Mouse (Mus musculus) neutrophil, adult 5-6 weeks (primary cell): ENCODE measurements around the gene Eno2. TPM values are rescaled to one million over a fixed set of nuclear protein-coding genes. Genes with fewer than 3 reads are reported as not detected.

ENCODE experiments used
- ATAC-seq: fragments of 151-379, 151-347 bp; 2 replicates; pipeline ENCODE4 v1.8.0; 2017; ENCODE audit warnings: mild to moderate bottlenecking, moderate TSS enrichment; ENCODE audit not compliant: insufficient number of reproducible peaks, poor library complexity, low FRiP score, severe bottlenecking; ENCODE audit errors: extremely low read depth
- total RNA-seq: library from RNA; stranded (forward); fragments of 200-1000 nt; gene quantifications from 2 replicates; pipeline ENCODE4 v1.2.3, GENCODE M21; 2017

Eno2 gene
- total RNA-seq, 1 experiment from 2014 or later = not detected

- ATAC-seq = no peak
Observed at GRCm38 (mm10) chr6:124744755-124745321, 24.6 kb downstream of the Eno2 start.

- ATAC-seq = no peak
Observed at GRCm38 (mm10) chr6:124743647-124744046, 25.8 kb downstream of the Eno2 start.

- ATAC-seq = no peak
Observed at GRCm38 (mm10) chr6:124742839-124743514, 26.5 kb downstream of the Eno2 start.

DNA sequence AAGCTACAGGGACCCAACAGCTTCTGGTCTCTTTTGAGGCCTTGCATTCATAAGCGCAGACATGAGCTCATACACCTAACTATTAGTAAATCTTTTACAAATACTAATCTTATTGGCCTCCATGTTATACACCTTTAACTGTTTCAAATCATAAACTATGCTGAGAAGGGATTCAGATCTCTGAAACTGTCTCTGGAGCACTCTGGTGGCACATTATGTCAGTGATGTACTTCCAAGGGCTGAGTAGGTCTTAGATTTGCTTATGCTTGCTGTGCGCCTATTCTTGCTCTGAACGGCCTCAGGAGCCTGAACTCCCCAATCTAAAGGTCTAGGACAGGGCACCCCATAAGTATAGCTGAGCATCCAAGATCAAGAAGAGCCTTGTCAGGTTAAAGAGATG is 27.6 kb downstream of the Eno2 start:
- no peak for ATAC-seq

DNA sequence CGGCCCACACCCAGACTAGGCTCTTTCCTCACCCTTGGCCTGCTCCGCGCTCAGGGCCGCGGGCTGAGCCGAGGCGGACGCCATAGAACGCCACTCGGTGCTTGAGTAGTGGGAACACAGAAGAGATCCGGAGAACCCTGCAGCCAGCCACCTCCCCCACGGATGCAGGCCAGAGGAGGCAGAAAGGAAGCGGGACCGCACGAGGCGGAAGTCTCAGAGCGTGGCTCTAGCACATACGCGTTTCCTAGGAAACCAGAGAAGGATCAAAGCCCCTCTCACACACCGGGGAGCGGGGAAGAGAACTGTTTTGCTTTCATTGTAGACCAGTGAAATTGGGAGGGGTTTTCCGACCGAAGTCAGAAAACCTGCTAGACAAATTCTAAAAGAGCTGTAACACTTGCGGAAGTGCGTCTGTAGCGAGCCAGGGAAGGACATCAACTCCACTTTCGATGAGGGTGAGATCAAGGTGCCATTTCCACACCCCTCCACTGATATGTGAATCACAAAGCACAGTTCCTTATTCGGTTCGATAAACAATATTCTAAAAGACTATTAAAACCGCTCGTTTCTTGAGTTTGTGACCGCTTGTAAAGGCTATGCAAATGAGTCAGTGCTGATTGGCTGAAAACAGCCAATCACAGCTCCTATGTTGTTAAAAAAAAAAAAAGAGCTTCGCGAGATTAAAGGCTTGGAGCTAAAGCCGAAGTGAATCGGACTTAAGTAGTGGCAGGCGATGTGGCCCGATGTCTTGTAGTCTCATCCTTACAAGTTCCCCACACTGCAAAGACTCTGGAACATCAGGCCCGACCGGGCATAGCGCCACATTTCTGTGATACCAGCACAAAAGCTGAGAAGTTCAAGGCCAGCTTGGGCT is 28.3 kb downstream of the Eno2 start, which contains the start of gene Grcc10:
Gene Grcc10 (minus strand): TSS at position 487 of the 874 bp plus-strand sequence.
- peak; percentile 60 for ATAC-seq

GRCm38 (mm10) chr6:124740211-124740887 is 29.1 kb downstream of the Eno2 start:
- peak; percentile 46 for ATAC-seq

DNA sequence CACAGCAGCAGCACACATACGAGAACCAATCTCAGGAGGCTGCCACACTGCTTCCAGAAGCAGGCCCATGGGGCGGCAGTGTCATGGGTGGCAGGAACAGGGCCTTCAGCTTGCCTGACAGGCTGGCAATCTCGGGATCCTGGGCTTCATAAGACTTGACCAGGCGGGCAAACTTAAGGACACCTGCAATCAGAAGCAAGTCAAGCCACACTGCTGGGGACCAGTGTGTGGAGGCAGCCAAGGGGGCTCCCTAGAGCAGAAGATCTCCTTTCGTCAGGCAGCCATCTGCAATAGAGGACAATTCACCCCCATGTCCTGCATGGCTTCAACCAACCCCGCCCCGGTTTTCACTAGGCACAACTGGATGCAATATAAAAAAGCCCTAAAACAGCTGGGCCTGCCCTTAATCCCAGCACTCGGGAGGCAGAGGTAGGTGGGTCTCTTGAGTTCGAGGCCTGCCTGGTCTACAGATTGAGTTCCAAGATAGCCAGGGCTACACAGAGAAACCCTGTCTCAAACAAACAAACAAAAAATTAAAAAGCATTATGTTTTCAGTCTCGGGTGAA is 30.2 kb downstream of the Eno2 start:
- no peak for ATAC-seq

DNA sequence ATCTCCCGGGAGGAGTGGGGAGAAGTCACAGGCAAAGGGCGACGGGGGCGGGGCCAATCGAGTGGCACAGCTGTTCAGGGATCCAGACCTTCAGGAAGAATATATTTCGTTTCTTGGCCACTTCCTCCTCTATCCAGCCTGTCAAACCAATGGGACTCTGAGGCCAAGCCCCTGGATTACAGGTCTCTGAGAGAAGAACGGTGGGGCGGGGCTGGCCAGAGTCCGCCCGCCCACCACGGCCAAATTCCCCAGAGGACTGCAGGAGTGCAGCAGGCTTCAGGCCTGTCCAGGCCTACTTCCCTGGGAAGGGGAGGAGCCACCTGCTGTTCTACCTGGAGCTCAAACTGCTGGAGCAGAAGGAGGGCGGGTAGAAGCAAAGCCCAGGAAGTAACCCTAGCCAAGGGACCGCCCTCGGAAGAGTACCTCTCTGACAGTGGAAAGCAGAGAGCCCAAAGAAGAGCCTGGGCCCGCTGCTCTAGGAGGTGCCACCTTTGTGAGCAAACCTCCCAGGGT is 30.9 kb downstream of the Eno2 start, which contains the start of gene Ptpn6:
Gene Ptpn6 (minus strand): TSS at position 204 of the 513 bp plus-strand sequence.
- ATAC-seq = peak; percentile 2; the same call in 1 of the 2 replicates

DNA sequence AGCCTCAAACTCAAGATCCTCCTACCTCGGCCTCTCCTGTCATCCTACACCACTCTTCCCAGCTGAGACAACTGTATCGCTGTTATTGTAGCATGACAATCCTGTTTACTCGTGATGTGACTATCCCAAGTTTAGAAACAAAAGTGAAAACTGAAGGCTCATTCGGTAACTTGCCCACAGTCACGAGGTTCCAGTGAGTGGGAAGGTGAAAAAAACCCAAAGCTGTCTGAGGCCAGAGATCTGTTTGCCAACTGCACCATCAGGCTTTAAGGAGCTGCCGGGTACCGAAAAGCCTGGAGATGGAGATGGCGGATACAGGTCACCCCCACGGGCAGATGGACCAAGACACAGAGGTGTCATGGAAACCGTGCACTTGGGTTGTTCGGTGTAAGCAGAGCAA is 32.4 kb downstream of the Eno2 start:
- ATAC-seq = no peak

- ATAC-seq = no peak
Observed at GRCm38 (mm10) chr6:124734417-124734816, 35.1 kb downstream of the Eno2 start.

GRCm38 (mm10) chr6:124732476-124733370 is 36.8 kb downstream of the Eno2 start:
- ATAC-seq = peak; percentile 84

DNA sequence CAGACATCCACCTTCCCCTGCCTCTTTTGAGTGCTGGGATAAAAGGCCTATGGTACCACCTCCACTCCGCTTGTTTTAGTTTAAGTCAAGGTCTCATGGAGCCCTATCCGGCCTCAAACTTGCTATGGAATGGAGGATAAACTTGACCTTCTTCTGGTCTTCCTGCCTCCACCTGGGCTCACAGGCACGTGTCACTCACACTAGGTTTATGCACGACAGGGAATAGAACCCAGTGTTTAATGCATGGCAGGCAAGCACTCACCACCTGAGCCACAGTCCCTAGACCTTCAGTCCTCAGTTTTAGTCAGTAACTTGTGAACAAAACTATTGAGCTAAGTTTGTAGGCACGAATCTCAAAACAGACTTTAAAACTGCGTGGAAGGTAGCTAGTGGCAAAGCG is 38.4 kb downstream of the Eno2 start:
- ATAC-seq = no peak

DNA sequence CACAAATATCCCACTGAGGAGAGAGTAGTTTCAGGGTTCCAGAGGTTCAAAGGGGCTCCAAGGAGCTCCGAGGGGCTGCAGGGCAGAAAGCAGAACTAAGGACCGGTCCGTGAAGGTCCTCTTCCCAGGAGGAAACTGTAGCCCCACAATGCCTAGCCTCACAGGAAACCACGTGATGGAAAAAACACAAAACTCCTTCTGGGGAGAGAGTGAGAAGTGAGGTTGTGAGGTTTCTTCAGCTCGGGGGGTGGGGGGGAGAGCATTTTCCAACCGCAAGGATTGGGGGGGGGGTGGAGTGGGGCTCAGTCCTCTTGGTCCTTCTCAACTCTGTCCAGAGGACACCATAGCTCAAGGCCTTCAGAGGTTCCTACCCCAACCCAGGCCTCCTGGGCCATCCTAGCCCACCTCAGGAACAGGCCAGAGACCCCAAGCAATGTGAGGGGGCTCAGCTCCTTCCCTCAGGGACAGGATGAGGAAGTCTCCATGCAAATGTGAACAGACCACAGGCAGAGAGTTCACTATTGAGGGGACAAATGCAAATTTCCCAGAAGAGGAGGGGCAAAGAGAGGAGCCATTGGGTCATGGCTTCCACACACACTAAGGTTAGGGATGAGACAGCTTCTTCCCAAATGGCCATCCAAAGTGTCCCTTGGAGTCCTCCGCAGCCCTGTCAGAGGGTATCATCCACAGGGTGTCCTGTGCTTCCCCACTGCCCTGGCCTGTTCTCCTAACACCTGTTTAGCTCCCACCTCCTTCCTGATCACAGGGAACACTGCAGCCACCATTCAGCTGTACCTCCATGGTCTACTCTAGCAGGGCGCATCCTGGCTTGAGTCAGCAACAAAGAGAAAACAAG is 39.4 kb downstream of the Eno2 start:
- peak; percentile 56 for ATAC-seq

GRCm38 (mm10) chr6:124728621-124729020 is 40.9 kb downstream of the Eno2 start:
- ATAC-seq = no peak

- no peak for ATAC-seq
Observed at GRCm38 (mm10) chr6:124724472-124724871, 45.0 kb downstream of the Eno2 start.

DNA sequence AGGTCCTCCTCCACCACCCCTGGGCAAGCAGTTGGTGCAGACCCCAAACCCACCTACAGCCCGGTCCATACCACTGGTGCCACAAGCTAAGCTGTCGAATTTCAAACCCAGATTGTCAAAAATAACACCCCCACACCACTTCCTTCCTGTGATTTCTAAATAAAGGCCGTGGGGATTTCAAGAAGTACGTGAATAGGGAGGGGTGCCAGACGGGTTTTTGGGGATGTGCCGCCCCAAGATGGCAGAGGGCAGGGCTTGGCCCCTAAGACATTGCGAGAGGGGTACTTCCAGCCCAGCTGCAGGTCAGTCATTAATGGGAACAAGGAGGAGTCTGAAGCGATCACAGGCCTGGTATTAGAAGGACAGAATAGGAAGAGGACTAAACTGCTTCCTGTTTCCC is 45.9 kb downstream of the Eno2 start:
- ATAC-seq = peak; percentile 61
